Mouse (Mus musculus): ENCODE data around the gene Heatr4. TPM values are rescaled to one million over a fixed set of nuclear protein-coding genes. Genes with fewer than 3 reads are reported as not detected.

Gene Heatr4
- total and polyA plus RNA-seq, 3 experiments, result 0.03 TPM; not detected in 2

- H3K9ac ChIP-seq (ENCODE audit: control insufficient read depth, low read depth, low read length, poor library complexity, severe bottlenecking), result peak overlapping the region; percentile 33
- peaks cover 26 to 29% of the 10 kb centered on the region in 2 experiments for H3K4me1 ChIP-seq (ENCODE audit: control insufficient read depth in 1 of 2, insufficient read depth in 2 of 2, low read length in 2 of 2)
- no peaks in the 10 kb centered on the region for H3K27me3 ChIP-seq (ENCODE audit: control insufficient read depth in 1 of 2, insufficient read depth in 2 of 2, low read length in 2 of 2)
- peak; percentile 70 for DNase-seq (ENCODE audit: low read depth, low spot score)
- peak overlapping the region in 1 of 2 experiments; percentile 51; a peak in 2 of 4 replicates for H3K4me3 ChIP-seq (ENCODE audit: control insufficient read depth in 1 of 2, insufficient read depth in 1 of 2, low read depth in 2 of 2, low read length in 2 of 2)
- no peaks in the 10 kb centered on the region for H3K9me3 ChIP-seq (replicated peaks; ENCODE audit: insufficient read depth, low read length)
- no peaks in the 10 kb centered on the region for H3K79me2 ChIP-seq (ENCODE audit: control insufficient read depth, insufficient read depth, low read length, poor library complexity)
- TF ChIP-seq GATA1 (IDR thresholded peaks at IDR 0.05; ENCODE audit: low read depth, low read length) (peak; percentile 89), E2F4 (IDR thresholded peaks at IDR 0.05; ENCODE audit: borderline replicate concordance, low read depth, low read length) (no peak), RCOR1 (IDR thresholded peaks at IDR 0.05; ENCODE audit: low read depth, low read length) (peak; percentile 66; the same call in 1 of the 2 replicates), MAFK (IDR thresholded peaks at IDR 0.05; ENCODE audit: borderline replicate concordance, low read depth, low read length) (0 out of 2 replicates have a peak, but pooled peaks have one; percentile 13), SIN3A (IDR thresholded peaks at IDR 0.05; ENCODE audit: low read length) (peak; percentile 66), HCFC1 (IDR thresholded peaks at IDR 0.05; ENCODE audit: low read depth, low read length) (0 out of 2 replicates have a peak, but pooled peaks have one; percentile 22), MAZ (IDR thresholded peaks at IDR 0.05; ENCODE audit: low read depth, low read length) (no peak), MYC (IDR thresholded peaks at IDR 0.05; ENCODE audit: low read depth, low read length) (0 out of 2 replicates have a peak, but pooled peaks have one; percentile 19), MEF2A (IDR thresholded peaks at IDR 0.05; ENCODE audit: extremely low read depth, insufficient replicate concordance, low read depth, low read length, poor library complexity, severe bottlenecking) (no peak), SMC3 (IDR thresholded peaks at IDR 0.05; ENCODE audit: low read depth, low read length) (no peak), MAX (IDR thresholded peaks at IDR 0.05; ENCODE audit: low read length) (no peak), ETS1 (IDR thresholded peaks at IDR 0.05; ENCODE audit: low read depth, low read length) (peak; percentile 67), UBTF (IDR thresholded peaks at IDR 0.05; ENCODE audit: borderline replicate concordance, insufficient read depth, low read depth, low read length) (no peak), BHLHE40 (IDR thresholded peaks at IDR 0.05; ENCODE audit: borderline replicate concordance, low read depth, low read length) (peak; percentile 34; the same call in 1 of the 2 replicates), TBP (IDR thresholded peaks at IDR 0.05; ENCODE audit: low read depth, low read length) (peak; percentile 46; the same call in 1 of the 2 replicates), EP300 (IDR thresholded peaks at IDR 0.05; ENCODE audit: low read depth in 1 of 2, low read length in 2 of 2) (peak; percentile 76 to 91), TAL1 (IDR thresholded peaks at IDR 0.05; ENCODE audit: low read length) (no peak), ZMIZ1 (IDR thresholded peaks at IDR 0.05; ENCODE audit: low read depth, low read length) (no peak), TCF12 (IDR thresholded peaks at IDR 0.05; ENCODE audit: low read depth, low read length) (peak; percentile 74), CHD2 (IDR thresholded peaks at IDR 0.05; ENCODE audit: low read length) (no peak; the same call in 1 of the 2 replicates)
- H3K36me3 ChIP-seq (ENCODE audit: control insufficient read depth in 1 of 2, insufficient read depth in 2 of 2, low read length in 2 of 2), result peaks cover 0 to 34% of the 10 kb centered on the region in 2 experiments; a peak in 2 of 4 replicates
- peak overlapping the region; percentile 82 for H3K27ac ChIP-seq (ENCODE audit: control insufficient read depth, low read depth, low read length)
These were observed 42.7 kb downstream of the Heatr4 start for GRCm38 (mm10) chr12:83941938-83942337.

GRCm38 (mm10) chr12:83940031-83940430 is 44.6 kb downstream of the Heatr4 start:
- H3K9me3 ChIP-seq (replicated peaks; ENCODE audit: insufficient read depth, low read length), result no peaks in the 10 kb centered on the region
- no peak overlapping the region for H3K27ac ChIP-seq (ENCODE audit: control insufficient read depth, low read depth, low read length)
- no peaks in the 10 kb centered on the region for H3K27me3 ChIP-seq (ENCODE audit: control insufficient read depth in 1 of 2, insufficient read depth in 2 of 2, low read length in 2 of 2)
- DNase-seq (ENCODE audit: low read depth, low spot score), result no peak
- H3K4me1 ChIP-seq (ENCODE audit: control insufficient read depth in 1 of 2, insufficient read depth in 2 of 2, low read length in 2 of 2), result peaks cover 26 to 29% of the 10 kb centered on the region in 2 experiments
- TF ChIP-seq ZC3H11A (IDR thresholded peaks at IDR 0.05; ENCODE audit: low read depth, low read length), result no peak
- TF ChIP-seq MYB (IDR thresholded peaks at IDR 0.05; ENCODE audit: low read depth, low read length), result no peak
- no peak for TF ChIP-seq ETS1 (IDR thresholded peaks at IDR 0.05; ENCODE audit: low read depth, low read length)
- no peak for TF ChIP-seq ZNF384 (IDR thresholded peaks at IDR 0.05; ENCODE audit: low read depth, low read length)
- no peak for TF ChIP-seq CHD2 (IDR thresholded peaks at IDR 0.05; ENCODE audit: low read length)
- TF ChIP-seq UBTF (IDR thresholded peaks at IDR 0.05; ENCODE audit: borderline replicate concordance, insufficient read depth, low read depth, low read length), result no peak
- TF ChIP-seq NRF1 (IDR thresholded peaks at IDR 0.05; ENCODE audit: insufficient read depth, low read depth, low read length, poor library complexity, severe bottlenecking), result no peak
- TF ChIP-seq HCFC1 (IDR thresholded peaks at IDR 0.05; ENCODE audit: low read depth, low read length), result no peak
- TF ChIP-seq SIN3A (IDR thresholded peaks at IDR 0.05; ENCODE audit: low read length), result no peak
- TF ChIP-seq NELFE (IDR thresholded peaks at IDR 0.05; ENCODE audit: low read depth, low read length), result no peak
- TF ChIP-seq USF1 (IDR thresholded peaks at IDR 0.05; ENCODE audit: low read depth, low read length), result no peak
- TF ChIP-seq EP300 (IDR thresholded peaks at IDR 0.05; ENCODE audit: low read depth in 1 of 2, low read length in 2 of 2), result no peak
- no peak for TF ChIP-seq BHLHE40 (IDR thresholded peaks at IDR 0.05; ENCODE audit: borderline replicate concordance, low read depth, low read length)
- no peak for TF ChIP-seq CTCF (IDR thresholded peaks at IDR 0.05 in 2 of 3, conservative IDR thresholded peaks at IDR 0.05 in 1 of 3; ENCODE audit: control insufficient read depth in 1 of 3, insufficient read depth in 1 of 3, low read depth in 2 of 3, low read length in 3 of 3, poor library complexity in 1 of 3, severe bottlenecking in 1 of 3)
- no peak for TF ChIP-seq GATA1 (IDR thresholded peaks at IDR 0.05; ENCODE audit: low read depth, low read length)
- TF ChIP-seq ELF1 (IDR thresholded peaks at IDR 0.05; ENCODE audit: low read depth, low read length), result no peak
- TF ChIP-seq MAZ (IDR thresholded peaks at IDR 0.05; ENCODE audit: low read depth, low read length), result no peak
- no peak for TF ChIP-seq TCF12 (IDR thresholded peaks at IDR 0.05; ENCODE audit: low read depth, low read length)
- H3K4me3 ChIP-seq (ENCODE audit: control insufficient read depth in 1 of 2, insufficient read depth in 1 of 2, low read depth in 2 of 2, low read length in 2 of 2), result no peak overlapping the region
- no peaks in the 10 kb centered on the region for H3K79me2 ChIP-seq (ENCODE audit: control insufficient read depth, insufficient read depth, low read length, poor library complexity)
- H3K9ac ChIP-seq (ENCODE audit: control insufficient read depth, low read depth, low read length, poor library complexity, severe bottlenecking), result no peak overlapping the region
- H3K36me3 ChIP-seq (ENCODE audit: control insufficient read depth in 1 of 2, insufficient read depth in 2 of 2, low read length in 2 of 2), result peaks cover 0 to 34% of the 10 kb centered on the region in 2 experiments; a peak in 2 of 4 replicates

Measured in MEL (cell line).